ENCODE assay signal across 8 mouse cellular contexts in genomic region chr6:124965088-124965719, GRCm38 (mm10). TPM values are rescaled to one million over a fixed set of nuclear protein-coding genes. Genes with fewer than 3 reads are reported as not detected.
DNase-seq lines count a peak whose midpoint lies in the region; ATAC-seq lines count a peak whose summit lies in the region.

Gene Cops7a (minus strand): TSS chr6:124965538.

- no peaks in the 10 kb centered on the region for H3K9me3 ChIP-seq in hindbrain, embryonic 13.5 days

- H3K4me3 ChIP-seq in hindbrain, embryonic 13.5 days, result peak within 1 kb of the TSS; percentile 78

- peaks cover 30% of the 10 kb centered on the region for H3K36me3 ChIP-seq in hindbrain, embryonic 13.5 days

- under 1% methylated on average over 68 of the region's 68 CpGs for WGBS in hindbrain, embryonic 13.5 days

- ATAC-seq in hindbrain, embryonic 13.5 days (ENCODE audit: low FRiP score), result peak; percentile 94

- H3K27me3 ChIP-seq in hindbrain, embryonic 13.5 days, result no peaks in the 10 kb centered on the region

- peak within 1 kb of the TSS; percentile 94 for H3K4me2 ChIP-seq in hindbrain, embryonic 13.5 days

- H3K27ac ChIP-seq in hindbrain, embryonic 13.5 days, result peak within 1 kb of the TSS; percentile 92

- peaks cover 17% of the 10 kb centered on the region for H3K4me1 ChIP-seq in hindbrain, embryonic 13.5 days (replicated peaks)

- H3K9ac ChIP-seq in hindbrain, embryonic 13.5 days, result peak within 1 kb of the TSS; percentile 90

- peak; percentile 98 for DNase-seq in NIH3T3 (ENCODE audit: low read depth)
- peak; percentile 97 to 98 for DNase-seq in cerebellum, postnatal 10 days
- peak; percentile 86 to 91 for DNase-seq in frontal cortex, postnatal 14 days (ENCODE audit: low spot score in 2 of 2)
- peak; percentile 94 to 96 for DNase-seq in layer of hippocampus, postnatal 25 days (ENCODE audit: extremely low spot score in 1 of 2, low spot score in 1 of 2)
- peak; percentile 96 for DNase-seq in lung, postnatal 25 days (ENCODE audit: low spot score)
- DNase-seq in retina, embryonic 14.5 days (ENCODE audit: low spot score), result peak; percentile 95
- DNase-seq in thymus, postnatal 4 days, result peak; percentile 97

RNA-seq across cellular contexts. Expression of gene Cops7a, which starts in this region (rescaled TPM):
- 89.3 and 94.5 TPM in 2 replicates for polyA plus RNA-seq in hindbrain, embryonic 13.5 days (2015; fragmentation: Nextera tagmentation; extraction: Ambion mirVana)
- total RNA-seq in layer of hippocampus, postnatal 25 days (2021), result 100 to 1,000 TPM; 144 to 151 TPM

Comparison
In these comparisons a context has a peak if more than half of its experiments do, and no peak if none do; other contexts are left out.
1. Peak in every context shown above with its lines: DNase-seq, ATAC-seq, H3K4me3 ChIP-seq and H3K27ac ChIP-seq.